Mouse (Mus musculus): ENCODE results near the gene Arl14. TPM values are rescaled to one million over a fixed set of nuclear protein-coding genes. Genes with fewer than 3 reads are reported as not detected.
"Not testable (repeated sequence)": the region's sequence is repeated elsewhere in the genome, so short reads cannot be mapped to it uniquely, and the experiment has no call there.

Arl14 gene
- polyA plus RNA-seq, 1 experiment from 2014 or later = not detected

GRCm38 (mm10) chr3:69238141-69238851 lies 16.1 kb downstream of the Arl14 start:
- Histone ChIP-seq H3K36me3 (replicated peaks) (no peaks in the 10 kb centered on the region), H3K27me3 (no peaks in the 10 kb centered on the region), H3K9ac (no peak overlapping the region), H3K9me3 (replicated peaks) (no peaks in the 10 kb centered on the region), H3K4me1 (replicated peaks) (no peaks in the 10 kb centered on the region), H3K4me3 (replicated peaks) (no peak overlapping the region), H3K4me2 (no peak overlapping the region), H3K27ac (replicated peaks) (no peak overlapping the region)
- no peak for ATAC-seq (ENCODE audit: insufficient read depth)
- 35% methylated on average over 12 of the region's 12 CpGs for WGBS (ENCODE audit: insufficient replicate concordance)

GRCm38 (mm10) chr3:69239246-69239645 lies 17.0 kb downstream of the Arl14 start:
- no peak for ATAC-seq (ENCODE audit: insufficient read depth)

DNA sequence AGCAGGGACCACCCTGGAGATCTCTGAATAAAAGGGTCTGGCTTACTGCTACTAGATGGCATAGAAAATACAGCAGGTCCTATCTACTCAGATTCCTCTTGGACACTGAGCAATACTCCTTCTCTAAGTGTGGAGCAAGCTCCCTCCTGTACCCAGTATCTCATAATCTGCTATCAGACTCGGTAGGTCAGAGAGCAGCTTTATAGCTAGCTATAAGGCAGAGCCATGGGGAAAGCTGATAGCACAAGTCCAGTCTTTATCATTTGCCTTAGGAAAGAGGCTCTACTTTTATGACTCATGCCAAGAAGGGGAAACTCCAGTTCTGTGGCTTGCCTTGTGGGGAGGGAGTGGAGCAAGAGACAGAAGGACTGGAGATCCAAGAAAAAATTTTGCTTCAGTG lies 18.8 kb downstream of the Arl14 start:
- no peaks in the 10 kb centered on the region for H3K27me3 ChIP-seq
- no peaks in the 10 kb centered on the region for H3K36me3 ChIP-seq (replicated peaks)
- 34% methylated on average over 1 of the region's 1 CpGs for WGBS (ENCODE audit: insufficient replicate concordance)
- no peak overlapping the region for H3K27ac ChIP-seq (replicated peaks)
- H3K9me3 ChIP-seq (replicated peaks) = no peaks in the 10 kb centered on the region
- no peak for ATAC-seq (ENCODE audit: insufficient read depth)
- no peak overlapping the region for H3K9ac ChIP-seq
- H3K4me2 ChIP-seq = no peak overlapping the region
- H3K4me1 ChIP-seq (replicated peaks) = no peaks in the 10 kb centered on the region
- H3K4me3 ChIP-seq (replicated peaks) = no peak overlapping the region

More at GRCm38 (mm10) chr3:69239246-69239645, 17.0 kb downstream of the Arl14 start:
- Histone ChIP-seq H3K36me3 (replicated peaks) (no peaks in the 10 kb centered on the region), H3K27me3 (no peaks in the 10 kb centered on the region), H3K9me3 (replicated peaks) (no peaks in the 10 kb centered on the region), H3K4me1 (replicated peaks) (no peaks in the 10 kb centered on the region), H3K27ac (replicated peaks) (no peak overlapping the region), H3K4me2 (no peak overlapping the region), H3K4me3 (replicated peaks) (no peak overlapping the region), H3K9ac (no peak overlapping the region)
- 67% methylated on average over 5 of the region's 5 CpGs for WGBS (ENCODE audit: insufficient replicate concordance)

DNA sequence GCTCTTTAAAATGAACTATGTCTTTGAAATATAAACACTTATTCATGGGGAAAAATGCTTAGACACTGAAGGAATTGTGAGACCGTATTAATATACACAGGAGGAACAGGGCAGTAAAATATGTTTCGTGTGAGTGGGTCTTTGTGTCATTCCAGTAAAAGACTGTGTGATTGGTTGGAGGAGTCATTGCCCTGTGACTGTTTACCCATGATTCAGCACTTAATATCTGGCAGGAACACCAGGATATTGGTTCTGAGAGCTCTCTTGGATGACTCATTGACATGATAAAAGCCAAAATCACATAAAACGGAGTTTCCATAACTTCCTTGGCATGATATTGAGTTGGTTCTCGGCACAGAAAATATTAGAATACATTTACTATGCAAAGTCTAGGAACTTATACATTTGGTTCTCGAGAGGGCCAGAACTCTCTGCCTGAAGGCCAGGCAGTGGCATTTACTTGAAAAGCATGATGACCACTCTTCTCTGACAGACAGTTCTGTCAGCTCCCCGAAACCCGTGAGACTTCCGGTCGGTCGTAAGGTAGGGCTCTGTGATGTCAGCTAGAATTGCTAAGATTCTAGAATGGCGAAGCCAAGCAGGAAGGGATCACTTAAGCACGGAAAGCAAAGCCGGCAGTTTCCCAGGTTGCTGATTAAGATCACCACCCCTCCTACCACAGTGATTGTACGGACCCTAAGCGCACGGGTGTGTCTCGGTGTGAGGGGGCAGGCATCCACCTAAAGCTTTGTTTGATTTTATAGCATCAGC lies 31.1 kb downstream of the Arl14 start:
- WGBS (ENCODE audit: insufficient replicate concordance) = 73% methylated on average over 17 of the region's 17 CpGs
- H3K27ac ChIP-seq (replicated peaks) = no peak overlapping the region
- H3K4me3 ChIP-seq (replicated peaks) = no peak overlapping the region
- no peak overlapping the region for H3K4me2 ChIP-seq
- H3K36me3 ChIP-seq (replicated peaks) = no peaks in the 10 kb centered on the region
- H3K4me1 ChIP-seq (replicated peaks) = no peaks in the 10 kb centered on the region
- no peak overlapping the region for H3K9ac ChIP-seq
- no peak for ATAC-seq (ENCODE audit: insufficient read depth)
- no peaks in the 10 kb centered on the region for H3K9me3 ChIP-seq (replicated peaks)
- H3K27me3 ChIP-seq = no peaks in the 10 kb centered on the region

DNA sequence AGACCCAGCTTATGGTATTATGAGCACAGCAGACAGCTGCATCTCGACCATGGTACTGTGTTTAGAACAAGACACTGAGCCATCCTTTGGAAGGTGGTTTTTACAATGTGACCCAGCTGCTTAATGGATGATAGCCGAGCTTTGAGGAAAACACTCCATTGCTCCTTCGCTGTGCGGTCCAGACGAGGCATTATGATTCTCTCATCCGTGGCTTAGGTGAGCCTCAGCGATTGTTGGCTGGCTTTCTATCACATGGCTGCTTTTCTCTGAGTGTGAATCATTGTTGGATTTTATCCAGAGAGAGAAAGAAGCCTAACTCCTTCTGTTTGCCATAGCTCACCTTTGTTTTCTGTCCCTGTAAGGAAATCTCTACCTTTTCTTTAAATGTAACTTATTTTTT lies 32.5 kb downstream of the Arl14 start:
- Histone ChIP-seq H3K9ac (no peak overlapping the region), H3K4me2 (no peak overlapping the region), H3K27ac (replicated peaks) (no peak overlapping the region), H3K27me3 (no peaks in the 10 kb centered on the region), H3K4me1 (replicated peaks) (no peaks in the 10 kb centered on the region), H3K36me3 (replicated peaks) (no peaks in the 10 kb centered on the region), H3K4me3 (replicated peaks) (no peak overlapping the region), H3K9me3 (replicated peaks) (no peaks in the 10 kb centered on the region)
- ATAC-seq (ENCODE audit: insufficient read depth) = no peak
- WGBS (ENCODE audit: insufficient replicate concordance) = 59% methylated on average over 7 of the region's 7 CpGs

- 7% methylated on average over 2 of the region's 2 CpGs for WGBS (ENCODE audit: insufficient replicate concordance)
- Histone ChIP-seq H3K27me3 (no peaks in the 10 kb centered on the region), H3K27ac (replicated peaks) (no peak overlapping the region), H3K4me1 (replicated peaks) (no peaks in the 10 kb centered on the region), H3K9ac (no peak overlapping the region), H3K9me3 (replicated peaks) (no peaks in the 10 kb centered on the region), H3K4me3 (replicated peaks) (no peak overlapping the region), H3K4me2 (no peak overlapping the region), H3K36me3 (replicated peaks) (no peaks in the 10 kb centered on the region)
- no peak for ATAC-seq (ENCODE audit: insufficient read depth)
These were observed 35.0 kb downstream of the Arl14 start for GRCm38 (mm10) chr3:69257049-69257699.

DNA sequence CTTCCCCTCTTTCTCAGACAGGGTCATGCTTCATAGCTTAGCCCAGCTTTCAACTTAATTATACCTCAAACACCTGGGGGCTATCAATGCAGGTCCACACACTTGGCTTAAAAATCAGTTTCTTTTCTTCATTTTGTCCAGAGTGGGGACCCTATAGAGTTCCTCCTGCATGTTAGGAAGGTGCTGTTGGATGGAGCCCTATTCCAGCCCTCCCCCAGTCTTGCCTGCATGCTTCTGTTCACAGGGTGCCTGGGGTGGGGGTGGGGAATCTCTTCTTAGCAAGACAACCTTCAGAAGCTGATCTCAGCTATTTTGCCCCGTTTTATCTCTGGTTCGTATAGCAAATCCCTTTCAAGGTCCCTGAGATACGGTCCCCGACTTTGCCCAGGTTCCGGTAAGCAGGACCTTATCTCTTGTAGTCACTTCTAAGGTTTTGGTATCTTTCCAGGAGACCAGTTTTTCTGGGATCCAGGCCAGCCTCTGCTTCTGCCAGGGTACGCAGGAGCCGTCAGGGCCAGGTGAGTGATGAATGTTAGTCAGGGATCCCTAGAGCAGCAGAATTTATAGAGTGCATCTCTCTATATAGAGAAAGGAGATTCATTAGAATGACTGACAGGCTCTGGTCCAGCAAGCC lies 40.9 kb downstream of the Arl14 start:
- no peak for ATAC-seq (ENCODE audit: insufficient read depth)
- Histone ChIP-seq H3K27ac (replicated peaks) (no peak overlapping the region), H3K9me3 (replicated peaks) (no peaks in the 10 kb centered on the region), H3K4me2 (no peak overlapping the region), H3K9ac (no peak overlapping the region), H3K4me1 (replicated peaks) (no peaks in the 10 kb centered on the region), H3K4me3 (replicated peaks) (no peak overlapping the region), H3K36me3 (replicated peaks) (no peaks in the 10 kb centered on the region), H3K27me3 (no peaks in the 10 kb centered on the region)
- 59% methylated on average over 7 of the region's 7 CpGs for WGBS (ENCODE audit: insufficient replicate concordance)

GRCm38 (mm10) chr3:69264299-69264698 lies 42.1 kb downstream of the Arl14 start:
- 63% methylated on average over 2 of the region's 2 CpGs for WGBS (ENCODE audit: insufficient replicate concordance)

DNA sequence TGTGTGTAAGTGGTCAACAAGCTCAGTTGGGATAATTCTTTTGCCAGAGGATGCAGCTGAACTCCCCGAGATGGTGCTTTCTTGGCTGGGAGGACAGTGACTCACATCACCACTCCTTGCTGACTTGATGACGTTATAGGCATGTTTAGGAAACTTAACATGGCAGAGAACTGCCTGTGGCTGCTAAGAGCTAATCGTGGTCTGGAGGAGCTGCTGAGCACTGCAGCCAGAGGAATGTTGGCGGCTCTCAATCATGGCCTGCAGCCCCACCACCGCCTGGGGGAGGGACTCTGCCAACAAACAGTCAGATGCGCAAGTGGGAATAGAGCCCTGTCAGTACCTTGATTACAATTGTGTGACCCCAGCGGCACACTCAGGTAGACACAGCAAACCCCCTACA lies 49.6 kb downstream of the Arl14 start:
- Histone ChIP-seq H3K4me1 (replicated peaks) (no peaks in the 10 kb centered on the region), H3K9me3 (replicated peaks) (no peaks in the 10 kb centered on the region), H3K4me2 (no peak overlapping the region), H3K27ac (replicated peaks) (no peak overlapping the region), H3K36me3 (replicated peaks) (no peaks in the 10 kb centered on the region), H3K9ac (no peak overlapping the region), H3K27me3 (no peaks in the 10 kb centered on the region), H3K4me3 (replicated peaks) (no peak overlapping the region)
- ATAC-seq (ENCODE audit: insufficient read depth) = no peak
- WGBS (ENCODE audit: insufficient replicate concordance) = 60% methylated on average over 7 of the region's 7 CpGs

More at GRCm38 (mm10) chr3:69264299-69264698, 42.1 kb downstream of the Arl14 start:
- not testable (repeated sequence) for H3K4me3 ChIP-seq (replicated peaks); H3K36me3 ChIP-seq (replicated peaks); H3K4me1 ChIP-seq (replicated peaks); H3K9me3 ChIP-seq (replicated peaks); H3K27me3 ChIP-seq; H3K9ac ChIP-seq; H3K4me2 ChIP-seq; H3K27ac ChIP-seq (replicated peaks); ATAC-seq (ENCODE audit: insufficient read depth)

Data from liver, embryonic 15.5 days (tissue).